Mouse (Mus musculus) bone marrow macrophage, adult 2 months (primary cell): ENCODE data around the gene Eaf2. TPM values are rescaled to one million over a fixed set of nuclear protein-coding genes. Genes with fewer than 3 reads are reported as not detected.

Source experiments
- H3K27ac ChIP-seq: 2 replicates; pipeline ENCODE4 v1.5.1; 2012; ENCODE audit warnings: low read depth, low read length; ENCODE audit not compliant: insufficient read depth
- H3K4me1 ChIP-seq: 2 replicates; pipeline ENCODE4 v1.6.1; 2012; ENCODE audit warnings: low read length; ENCODE audit not compliant: control insufficient read depth, insufficient read depth
- H3K4me3 ChIP-seq: 2 replicates; pipeline ENCODE4 v1.5.1; 2012; ENCODE audit warnings: mild to moderate bottlenecking, low read length, moderate library complexity; ENCODE audit not compliant: insufficient read depth
- CTCF ChIP-seq: IDR thresholded peaks from 2 replicates; pipeline ENCODE4 v1.5.1; 2012; ENCODE audit warnings: low read depth, mild to moderate bottlenecking, low read length, moderate library complexity
- POLR2A ChIP-seq: IDR thresholded peaks from 2 replicates; pipeline ENCODE4 v1.6.1; 2012; ENCODE audit warnings: mild to moderate bottlenecking, low read depth, low read length, borderline replicate concordance
- polyA plus RNA-seq: library from polyadenylated mRNA; stranded (reverse); fragments of >200 nt; gene quantifications from 2 replicates; pipeline ENCODE4 v1.2.4, GENCODE M21; 2012; ENCODE audit not compliant: missing spikeins, insufficient read depth, insufficient read length

The Eaf2 gene
- polyA plus RNA-seq, 1 experiment, result 1.3 TPM

GRCm38 (mm10) chr16:36896712-36897111 is 21.9 kb upstream of the Eaf2 start:
- TF ChIP-seq POLR2A (no peak), CTCF (no peak)
- H3K27ac ChIP-seq, result no peak overlapping the region
- no peak overlapping the region for H3K4me3 ChIP-seq

GRCm38 (mm10) chr16:36893317-36893716 is 18.5 kb upstream of the Eaf2 start:
- Histone ChIP-seq H3K27ac (no peak overlapping the region), H3K4me1 (no peaks in the 10 kb centered on the region), H3K4me3 (no peak overlapping the region)
- TF ChIP-seq POLR2A (no peak), CTCF (no peak)

More at GRCm38 (mm10) chr16:36896712-36897111, 21.9 kb upstream of the Eaf2 start:
- no peaks in the 10 kb centered on the region for H3K4me1 ChIP-seq

- no peaks in the 10 kb centered on the region for H3K4me1 ChIP-seq
- TF ChIP-seq CTCF (no peak), POLR2A (no peak)
- H3K27ac ChIP-seq, result no peak overlapping the region
- no peak overlapping the region for H3K4me3 ChIP-seq
Observed at GRCm38 (mm10) chr16:36891415-36891814, 16.6 kb upstream of the Eaf2 start.

- H3K4me3 ChIP-seq, result no peak overlapping the region
- H3K27ac ChIP-seq, result no peak overlapping the region
- TF ChIP-seq CTCF, result no peak
- no peak for TF ChIP-seq POLR2A
- H3K4me1 ChIP-seq, result no peaks in the 10 kb centered on the region
Observed at GRCm38 (mm10) chr16:36890559-36890958, 15.8 kb upstream of the Eaf2 start.

- H3K4me3 ChIP-seq, result no peak overlapping the region
- TF ChIP-seq POLR2A (no peak), CTCF (no peak)
- no peak overlapping the region for H3K27ac ChIP-seq
- no peaks in the 10 kb centered on the region for H3K4me1 ChIP-seq
Observed at GRCm38 (mm10) chr16:36887546-36887945, 12.7 kb upstream of the Eaf2 start.

GRCm38 (mm10) chr16:36885912-36886311 is 11.1 kb upstream of the Eaf2 start:
- Histone ChIP-seq H3K4me1 (no peaks in the 10 kb centered on the region), H3K27ac (no peak overlapping the region), H3K4me3 (no peak overlapping the region)
- TF ChIP-seq POLR2A (no peak), CTCF (no peak)

GRCm38 (mm10) chr16:36884881-36885280 is 10.1 kb upstream of the Eaf2 start:
- Histone ChIP-seq H3K4me3 (no peak overlapping the region), H3K27ac (no peak overlapping the region), H3K4me1 (no peaks in the 10 kb centered on the region)
- TF ChIP-seq CTCF (peak; percentile 49), POLR2A (no peak)

GRCm38 (mm10) chr16:36882737-36883343 is 8.0 kb upstream of the Eaf2 start:
- TF ChIP-seq POLR2A (no peak), CTCF (no peak)
- peaks cover 3% of the 10 kb centered on the region for H3K4me1 ChIP-seq
- H3K4me3 ChIP-seq, result no peak overlapping the region
- H3K27ac ChIP-seq, result no peak overlapping the region

- Histone ChIP-seq H3K4me3 (no peak overlapping the region), H3K4me1 (peaks cover 8% of the 10 kb centered on the region), H3K27ac (no peak overlapping the region)
- no peak for TF ChIP-seq POLR2A
- no peak for TF ChIP-seq CTCF
Observed at GRCm38 (mm10) chr16:36877316-36877715, 2.5 kb upstream of the Eaf2 start.

GRCm38 (mm10) chr16:36875276-36875851 is 561 bp upstream of the Eaf2 start:
- H3K4me3 ChIP-seq, result peak overlapping the region; percentile 89
- 0 out of 2 replicates have a peak overlapping the region, but pooled peaks have one; percentile 21 for H3K27ac ChIP-seq
- peaks cover 8% of the 10 kb centered on the region for H3K4me1 ChIP-seq
- TF ChIP-seq POLR2A, result no peak
- no peak for TF ChIP-seq CTCF

GRCm38 (mm10) chr16:36869442-36869841 is 5.4 kb downstream of the Eaf2 start:
- TF ChIP-seq CTCF (no peak), POLR2A (no peak)
- peaks cover 5% of the 10 kb centered on the region for H3K4me1 ChIP-seq
- no peak overlapping the region for H3K27ac ChIP-seq
- H3K4me3 ChIP-seq, result no peak overlapping the region

- Histone ChIP-seq H3K4me1 (no peaks in the 10 kb centered on the region), H3K27ac (no peak overlapping the region), H3K4me3 (no peak overlapping the region)
- TF ChIP-seq CTCF, result no peak
- TF ChIP-seq POLR2A, result no peak
Observed at GRCm38 (mm10) chr16:36863585-36863984, 11.2 kb downstream of the Eaf2 start.
